10 mouse cellular contexts compared by ENCODE assay signal in genomic region chr10:78138812-78139523, GRCm38 (mm10). TPM values are rescaled to one million over a fixed set of nuclear protein-coding genes. Genes with fewer than 3 reads are reported as not detected.
DNase-seq lines count a peak whose midpoint lies in the region; ATAC-seq and TF ChIP-seq lines count a peak whose summit lies in the region.
"Had no signal": no experiment of that assay in that cellular context is flagged by ENCODE, and none has a peak within 500 bp of the region (broad histone marks: within the 10 kb centered on the region; RNA-seq: fewer than 3 reads in every experiment).

No protein-coding gene starts in this region.

- ATAC-seq in kidney, embryonic 16.5 days (ENCODE audit: low FRiP score, low TSS enrichment) = peak; percentile 83
- no peak for ATAC-seq in monocyte, adult 5-6 weeks (replicated peaks; ENCODE audit: insufficient number of reproducible peaks, low FRiP score, low TSS enrichment, poor library complexity, severe bottlenecking)
- ATAC-seq: Patski had no signal

- WGBS in liver, adult 2 months = 65% methylated on average over 14 of the region's 14 CpGs
- WGBS in heart, adult 2 months = 20% methylated on average over 14 of the region's 14 CpGs
- WGBS in kidney, embryonic 16.5 days = 32% methylated on average over 14 of the region's 14 CpGs
- WGBS in olfactory bulb, adult 2 months = 48% methylated on average over 14 of the region's 14 CpGs
- 80% methylated on average over 14 of the region's 14 CpGs for WGBS in midbrain, embryonic 10.5 days

- TF ChIP-seq CTCF in liver, adult 2 months (IDR thresholded peaks at IDR 0.05; ENCODE audit: low read depth, low read length) = no peak
- no peak for TF ChIP-seq CTCF in heart, adult 2 months (IDR thresholded peaks at IDR 0.05)
- no peak for TF ChIP-seq CTCF in olfactory bulb, adult 2 months (IDR thresholded peaks at IDR 0.05; ENCODE audit: insufficient read depth, low read depth, low read length)

- H3K27me3 ChIP-seq in liver, adult 2 months (ENCODE audit: control insufficient read depth, insufficient read depth, low read length) = no peaks in the 10 kb centered on the region
- H3K27me3 ChIP-seq in heart, adult 2 months (ENCODE audit: control insufficient read depth, insufficient read depth, low read length) = no peaks in the 10 kb centered on the region
- H3K27me3 ChIP-seq in kidney, embryonic 16.5 days (ENCODE audit: insufficient read depth, low read length) = no peaks in the 10 kb centered on the region
- no peaks in the 10 kb centered on the region for H3K27me3 ChIP-seq in midbrain, embryonic 10.5 days (ENCODE audit: low read depth, poor library complexity, severe bottlenecking)
- H3K27me3 ChIP-seq: neural tube, embryonic 13.5 days; Patski had no signal

- peak; percentile 76; the same call in 1 of the 2 replicates for TF ChIP-seq EP300 in heart, adult 2 months (IDR thresholded peaks at IDR 0.05; ENCODE audit: insufficient read depth, low read depth, low read length)

- H3K4me3 ChIP-seq in liver, adult 2 months (ENCODE audit: insufficient read depth, low read depth, low read length) = no peak overlapping the region
- no peak overlapping the region for H3K4me3 ChIP-seq in heart, adult 2 months
- no peak overlapping the region for H3K4me3 ChIP-seq in kidney, embryonic 16.5 days (ENCODE audit: low read length)
- no peak overlapping the region for H3K4me3 ChIP-seq in olfactory bulb, adult 2 months (ENCODE audit: insufficient read depth, low read depth, low read length)
- H3K4me3 ChIP-seq in midbrain, embryonic 10.5 days = no peak overlapping the region
- H3K4me3 ChIP-seq: neural tube, embryonic 13.5 days had no signal

- no peak overlapping the region for H3K9ac ChIP-seq in liver, adult 2 months (ENCODE audit: low read depth, low read length)
- no peak overlapping the region for H3K9ac ChIP-seq in heart, adult 2 months (ENCODE audit: low read depth, low read length)
- H3K9ac ChIP-seq in kidney, embryonic 16.5 days (replicated peaks; ENCODE audit: low read length) = no peak overlapping the region
- H3K9ac ChIP-seq: neural tube, embryonic 13.5 days had no signal

- intact Hi-C loops in heart, adult 2 months (cut with DNase I) = no loop called here

- DNase-seq in liver, adult 2 months (ENCODE audit: extremely low read depth, low read depth, low spot score) = no peak
- DNase-seq in liver = no peak
- peak; percentile 71 to 78 for DNase-seq in heart, adult 2 months
- DNase-seq in cerebellum, postnatal 36 days = no peak
- no peak for DNase-seq in midbrain, embryonic 10.5 days (ENCODE audit: low spot score)

- H3K36me3 ChIP-seq in liver, adult 2 months (ENCODE audit: control insufficient read depth, insufficient read depth, low read length) = no peaks in the 10 kb centered on the region
- H3K36me3 ChIP-seq in heart, adult 2 months (ENCODE audit: control insufficient read depth, insufficient read depth, low read length) = no peaks in the 10 kb centered on the region
- H3K36me3 ChIP-seq in kidney, embryonic 16.5 days (ENCODE audit: insufficient read depth, low read length) = no peaks in the 10 kb centered on the region
- H3K36me3 ChIP-seq in midbrain, embryonic 10.5 days = no peaks in the 10 kb centered on the region
- H3K36me3 ChIP-seq: neural tube, embryonic 13.5 days had no signal

- no peak for TF ChIP-seq POLR2A in liver, adult 2 months (IDR thresholded peaks at IDR 0.05; ENCODE audit: extremely low read depth, insufficient read depth, low read length)
- TF ChIP-seq POLR2A in heart, adult 2 months (IDR thresholded peaks at IDR 0.05; ENCODE audit: insufficient read depth, low read depth, low read length) = no peak
- TF ChIP-seq POLR2A in olfactory bulb, adult 2 months (IDR thresholded peaks at IDR 0.05; ENCODE audit: insufficient read depth, low read depth, low read length) = no peak

- no peaks in the 10 kb centered on the region for H3K79me2 ChIP-seq in liver, adult 2 months (ENCODE audit: control insufficient read depth, insufficient read depth, low read length)
- no peaks in the 10 kb centered on the region for H3K79me2 ChIP-seq in heart, adult 2 months (replicated peaks; ENCODE audit: control insufficient read depth, insufficient read depth, low read length)

- H3K9me3 ChIP-seq in kidney, embryonic 16.5 days (ENCODE audit: low read length) = no peaks in the 10 kb centered on the region
- H3K9me3 ChIP-seq in midbrain, embryonic 10.5 days (replicated peaks) = no peaks in the 10 kb centered on the region
- H3K9me3 ChIP-seq: neural tube, embryonic 13.5 days had no signal

- peak overlapping the region; percentile 23; the same call in 1 of the 2 replicates for H3K4me2 ChIP-seq in kidney, embryonic 16.5 days (replicated peaks; ENCODE audit: low read depth, low read length)
- H3K4me2 ChIP-seq: neural tube, embryonic 13.5 days had no signal

- peaks cover 7% of the 10 kb centered on the region for H3K4me1 ChIP-seq in liver, adult 2 months (ENCODE audit: control insufficient read depth, insufficient read depth, low read length)
- H3K4me1 ChIP-seq in heart, adult 2 months (ENCODE audit: control insufficient read depth, insufficient read depth, low read length) = peaks cover 29% of the 10 kb centered on the region
- peaks cover 27% of the 10 kb centered on the region for H3K4me1 ChIP-seq in kidney, embryonic 16.5 days (ENCODE audit: insufficient read depth, low read length)
- H3K4me1 ChIP-seq in olfactory bulb, adult 2 months (ENCODE audit: control insufficient read depth, insufficient read depth, low read length) = peaks cover 11% of the 10 kb centered on the region
- peaks cover 30% of the 10 kb centered on the region for H3K4me1 ChIP-seq in midbrain, embryonic 10.5 days

- H3K27ac ChIP-seq in liver, adult 2 months (replicated peaks; ENCODE audit: insufficient read depth, low read depth, low read length) = peak overlapping the region; percentile 30
- H3K27ac ChIP-seq in heart, adult 2 months = peak overlapping the region; percentile 54
- H3K27ac ChIP-seq in kidney, embryonic 16.5 days (ENCODE audit: low read length) = peak overlapping the region; percentile 88
- 0 out of 2 replicates have a peak overlapping the region, but pooled peaks have one; percentile 6 for H3K27ac ChIP-seq in olfactory bulb, adult 2 months (ENCODE audit: insufficient read depth, low read depth, low read length)
- H3K27ac ChIP-seq in midbrain, embryonic 10.5 days (replicated peaks) = no peak overlapping the region
- H3K27ac ChIP-seq: neural tube, embryonic 13.5 days had no signal

RNA-seq across cellular contexts. Expression of gene D10Jhu81e, which starts 30.6 kb away (rescaled TPM):
- 143 and 150 TPM in 2 replicates for total RNA-seq in liver, adult 2 months (2014; rRNA removed)
- polyA plus RNA-seq in liver, adult 2 months (2012; rRNA removed) = 267 and 274 TPM in 2 replicates
- total RNA-seq in heart, adult 2 months (2021) = 100 to 1,000 TPM; 552 to 639 TPM
- polyA plus RNA-seq in heart, adult 2 months (2012; rRNA removed) = 393 and 410 TPM in 2 replicates
- polyA plus RNA-seq in kidney, embryonic 16.5 days (2015; fragmentation: Nextera tagmentation; extraction: Ambion mirVana) = 50.7 and 54.7 TPM in 2 replicates
- polyA plus RNA-seq in olfactory bulb, adult 2 months (2012; ENCODE audit: insufficient read depth, insufficient read length, low replicate concordance, missing spikeins) = not detected in 2 replicates
- 25.6 to 38.1 TPM (median 29.0 TPM) in 3 replicates for total RNA-seq in monocyte, adult 5-6 weeks (2017)
- 17.7 and 18.2 TPM in 2 replicates for polyA plus RNA-seq in midbrain, embryonic 10.5 days (2016; fragmentation: Nextera tagmentation; extraction: Ambion mirVana)

RNA-seq across cellular contexts. Expression of gene Pwp2, which starts 46.0 kb away (rescaled TPM):
- 5.3 and 7.5 TPM in 2 replicates for total RNA-seq in liver, adult 2 months (2014; rRNA removed)
- polyA plus RNA-seq in liver, adult 2 months (2012; rRNA removed) = 7.8 and 9.3 TPM in 2 replicates
- 10 to 100 TPM; 10.0 to 10.8 TPM for total RNA-seq in heart, adult 2 months (2021)
- 7.8 and 10.5 TPM in 2 replicates for polyA plus RNA-seq in heart, adult 2 months (2012; rRNA removed)
- 24.5 and 25.5 TPM in 2 replicates for polyA plus RNA-seq in kidney, embryonic 16.5 days (2015; fragmentation: Nextera tagmentation; extraction: Ambion mirVana)
- not detected in 2 replicates for polyA plus RNA-seq in olfactory bulb, adult 2 months (2012; ENCODE audit: insufficient read depth, insufficient read length, low replicate concordance, missing spikeins)
- 8.8 to 11.7 TPM (median 9.8 TPM) in 3 replicates for total RNA-seq in monocyte, adult 5-6 weeks (2017)
- polyA plus RNA-seq in midbrain, embryonic 10.5 days (2016; fragmentation: Nextera tagmentation; extraction: Ambion mirVana) = 29.8 and 31.1 TPM in 2 replicates

Comparison
In these comparisons a context has a peak if more than half of its experiments do, and no peak if none do; other contexts are left out.
1. DNase-seq: peak in heart, adult 2 months (2 of 2); none in liver, adult 2 months (single experiment), liver (single experiment), cerebellum, postnatal 36 days (0 of 2) and midbrain, embryonic 10.5 days (single experiment).
2. RNA of gene D10Jhu81e, which starts 30.6 kb away (polyA plus RNA-seq): 393 to 410 TPM in heart, adult 2 months, 267 to 274 TPM in liver, adult 2 months, 50.7 to 54.7 TPM in kidney, embryonic 16.5 days and 17.7 to 18.2 TPM in midbrain, embryonic 10.5 days; not detected in olfactory bulb, adult 2 months; every median in the first group is over 10 times any median in the second.